ENCODE assay signal across 31 mouse cellular contexts in genomic region chr9:32937391-32937790, GRCm38 (mm10).
DNase-seq lines count a peak whose midpoint lies in the region; ATAC-seq lines count a peak whose summit lies in the region.
"Had no signal": no experiment of that assay in that cellular context is flagged by ENCODE, and none has a peak within 500 bp of the region (broad histone marks: within the 10 kb centered on the region; RNA-seq: fewer than 3 reads in every experiment).

No protein-coding gene starts in this region.

- DNase-seq in heart, adult 11 months = peak; percentile 97
- no peak for DNase-seq in heart, postnatal 4 days
- DNase-seq in heart, embryonic 10.5 days (ENCODE audit: low spot score) = no peak
- DNase-seq in CD4-positive helper T cell, adult 2 months (ENCODE audit: low read depth, low spot score) = peak; percentile 38
- no peak for DNase-seq in midbrain, embryonic 11.5 days (ENCODE audit: low spot score, missing footprints)
- no peak for DNase-seq in right cerebral cortex, postnatal 10 days (ENCODE audit: low spot score in 2 of 2)
- DNase-seq: adrenal gland, postnatal 14 days; cerebellum, adult 11-12 months; cerebellum, adult 9-11 months; kidney, adult 2 months; kidney, postnatal 4 days; liver, embryonic 13.5 days; lung, adult 2 months; lung, postnatal 10 days; midbrain, embryonic 14.5 days; retina, postnatal 1 day; right cerebral cortex, postnatal 25 days; thymus, adult 18-20 months; thymus, postnatal 36 days had no signal

- ATAC-seq in heart, embryonic 12.5 days (ENCODE audit: insufficient number of reproducible peaks, low FRiP score) = no peak
- ATAC-seq in midbrain, embryonic 11.5 days (ENCODE audit: low FRiP score) = no peak
- ATAC-seq: forebrain, embryonic 15.5 days; inflammation-experienced regulatory T-cells, adult 6 months; Patski had no signal

- H3K9ac ChIP-seq in heart, embryonic 12.5 days = no peak overlapping the region
- no peak overlapping the region for H3K9ac ChIP-seq in midbrain, embryonic 11.5 days (ENCODE audit: low read length)
- H3K9ac ChIP-seq: embryonic facial prominence, embryonic 13.5 days; forebrain, embryonic 15.5 days; hindbrain, embryonic 13.5 days; liver, embryonic 13.5 days; neural tube, embryonic 15.5 days had no signal

- 0 out of 2 replicates have a peak overlapping the region, but pooled peaks have one; percentile 16 for H3K27ac ChIP-seq in heart, embryonic 10.5 days
- no peak overlapping the region for H3K27ac ChIP-seq in heart, embryonic 12.5 days (ENCODE audit: poor library complexity, severe bottlenecking)
- peak overlapping the region; percentile 63 for H3K27ac ChIP-seq in brown adipose tissue, adult 24 weeks (replicated peaks; ENCODE audit: low read depth, low read length)
- no peak overlapping the region for H3K27ac ChIP-seq in midbrain, embryonic 11.5 days (ENCODE audit: low read depth, low read length)
- H3K27ac ChIP-seq: embryonic facial prominence, embryonic 13.5 days; forebrain, embryonic 10.5 days; forebrain, embryonic 15.5 days; hindbrain, embryonic 13.5 days; kidney, postnatal 0 days; liver, embryonic 13.5 days; macrophage; neural tube, embryonic 15.5 days; stomach, postnatal 0 days had no signal

- H3K4me3 ChIP-seq in heart, embryonic 10.5 days = no peak overlapping the region
- no peak overlapping the region for H3K4me3 ChIP-seq in heart, embryonic 12.5 days
- no peak overlapping the region for H3K4me3 ChIP-seq in brown adipose tissue, adult 24 weeks (ENCODE audit: insufficient read depth, low read depth, low read length)
- no peak overlapping the region for H3K4me3 ChIP-seq in midbrain, embryonic 11.5 days (ENCODE audit: low read depth, low read length)
- H3K4me3 ChIP-seq: embryonic facial prominence, embryonic 13.5 days; forebrain, embryonic 10.5 days; forebrain, embryonic 15.5 days; hindbrain, embryonic 13.5 days; liver, embryonic 13.5 days; neural tube, embryonic 15.5 days had no signal

- WGBS in heart, embryonic 10.5 days = 71% methylated on average over 7 of the region's 7 CpGs
- WGBS in heart, embryonic 12.5 days = 75% methylated on average over 7 of the region's 7 CpGs
- 82% methylated on average over 7 of the region's 7 CpGs for WGBS in midbrain, embryonic 11.5 days

- H3K4me1 ChIP-seq in heart, embryonic 10.5 days = peaks cover 22% of the 10 kb centered on the region
- peaks cover 33% of the 10 kb centered on the region for H3K4me1 ChIP-seq in heart, embryonic 12.5 days (replicated peaks)
- peaks cover 26% of the 10 kb centered on the region for H3K4me1 ChIP-seq in brown adipose tissue, adult 24 weeks (ENCODE audit: control insufficient read depth, insufficient read depth, insufficient read length, low read length)
- H3K4me1 ChIP-seq in midbrain, embryonic 11.5 days (ENCODE audit: control insufficient read depth, insufficient read depth, low read length) = no peaks in the 10 kb centered on the region; the same call in 1 of the 2 replicates

- H3K36me3 ChIP-seq in heart, embryonic 10.5 days = no peaks in the 10 kb centered on the region
- H3K36me3 ChIP-seq in heart, embryonic 12.5 days = no peaks in the 10 kb centered on the region
- H3K36me3 ChIP-seq in midbrain, embryonic 11.5 days (ENCODE audit: control insufficient read depth, insufficient read depth, low read length) = no peaks in the 10 kb centered on the region
- H3K36me3 ChIP-seq: embryonic facial prominence, embryonic 13.5 days; forebrain, embryonic 10.5 days; forebrain, embryonic 15.5 days; hindbrain, embryonic 13.5 days; liver, embryonic 13.5 days; neural tube, embryonic 15.5 days had no signal

- no peaks in the 10 kb centered on the region for H3K27me3 ChIP-seq in heart, embryonic 10.5 days (ENCODE audit: insufficient read depth, poor library complexity, severe bottlenecking)
- H3K27me3 ChIP-seq in heart, embryonic 12.5 days (replicated peaks) = no peaks in the 10 kb centered on the region; the same call in 1 of the 2 replicates
- no peaks in the 10 kb centered on the region for H3K27me3 ChIP-seq in midbrain, embryonic 11.5 days (ENCODE audit: control insufficient read depth, insufficient read depth, low read length)
- H3K27me3 ChIP-seq: liver, embryonic 13.5 days had no signal

- no peak overlapping the region for H3K4me2 ChIP-seq in heart, embryonic 12.5 days
- no peak overlapping the region for H3K4me2 ChIP-seq in midbrain, embryonic 11.5 days
- H3K4me2 ChIP-seq: embryonic facial prominence, embryonic 13.5 days; forebrain, embryonic 15.5 days; hindbrain, embryonic 13.5 days; liver, embryonic 13.5 days; neural tube, embryonic 15.5 days had no signal

- no peaks in the 10 kb centered on the region for H3K9me3 ChIP-seq in heart, embryonic 10.5 days
- no peaks in the 10 kb centered on the region for H3K9me3 ChIP-seq in heart, embryonic 12.5 days (replicated peaks)
- H3K9me3 ChIP-seq in midbrain, embryonic 11.5 days (ENCODE audit: control insufficient read depth, low read length) = no peaks in the 10 kb centered on the region
- H3K9me3 ChIP-seq: embryonic facial prominence, embryonic 13.5 days; forebrain, embryonic 10.5 days; forebrain, embryonic 15.5 days; hindbrain, embryonic 13.5 days; liver, embryonic 13.5 days; neural tube, embryonic 15.5 days had no signal

Comparison
In these comparisons a context has a peak if more than half of its experiments do, and no peak if none do; other contexts are left out.
1. DNase-seq: peak in heart, adult 11 months (single experiment) and CD4-positive helper T cell, adult 2 months (single experiment); none in heart, postnatal 4 days (single experiment), heart, embryonic 10.5 days (single experiment), midbrain, embryonic 11.5 days (single experiment) and right cerebral cortex, postnatal 10 days (0 of 2).
2. H3K27ac ChIP-seq: peak in heart, embryonic 10.5 days (single experiment) and brown adipose tissue, adult 24 weeks (single experiment); none in heart, embryonic 12.5 days (single experiment) and midbrain, embryonic 11.5 days (single experiment).